Mouse (Mus musculus): Measurements from ENCODE around the gene Usp25. TPM values are rescaled to one million over a fixed set of nuclear protein-coding genes. Genes with fewer than 3 reads are reported as not detected.

The Usp25 gene
- polyA plus RNA-seq, 1 experiment from 2014 or later, result 4.1 TPM

GRCm38 (mm10) chr16:77058567-77058966, 45.1 kb downstream of the Usp25 start:
- Histone ChIP-seq H3K9ac (ENCODE audit: low read depth, low read length) (no peak overlapping the region), H3K4me2 (ENCODE audit: low read depth, low read length) (no peak overlapping the region), H3K36me3 (ENCODE audit: control insufficient read depth, insufficient read depth, low read length) (no peaks in the 10 kb centered on the region), H3K27ac (ENCODE audit: low read length) (no peak overlapping the region), H3K9me3 (ENCODE audit: control insufficient read depth, low read length) (no peaks in the 10 kb centered on the region), H3K27me3 (replicated peaks; ENCODE audit: control insufficient read depth, insufficient read depth, low read length) (no peaks in the 10 kb centered on the region), H3K4me3 (ENCODE audit: low read length) (no peak overlapping the region), H3K4me1 (ENCODE audit: control insufficient read depth, insufficient read depth, low read length) (no peaks in the 10 kb centered on the region)
- WGBS, result 83% methylated on average over 6 of the region's 6 CpGs
- ATAC-seq, result no peak

- Histone ChIP-seq H3K4me1 (ENCODE audit: control insufficient read depth, insufficient read depth, low read length) (no peaks in the 10 kb centered on the region), H3K27me3 (replicated peaks; ENCODE audit: control insufficient read depth, insufficient read depth, low read length) (no peaks in the 10 kb centered on the region), H3K9ac (ENCODE audit: low read depth, low read length) (no peak overlapping the region), H3K36me3 (ENCODE audit: control insufficient read depth, insufficient read depth, low read length) (no peaks in the 10 kb centered on the region), H3K27ac (ENCODE audit: low read length) (no peak overlapping the region), H3K9me3 (ENCODE audit: control insufficient read depth, low read length) (no peaks in the 10 kb centered on the region), H3K4me3 (ENCODE audit: low read length) (no peak overlapping the region), H3K4me2 (ENCODE audit: low read depth, low read length) (no peak overlapping the region)
- WGBS, result 80% methylated on average over 8 of the region's 8 CpGs
- ATAC-seq, result no peak
These were observed 46.7 kb downstream of the Usp25 start for GRCm38 (mm10) chr16:77060166-77060565.

- no peak for ATAC-seq
- WGBS, result 97% methylated on average over 1 of the region's 1 CpGs
These were observed 50.4 kb downstream of the Usp25 start for GRCm38 (mm10) chr16:77063916-77064315.

GRCm38 (mm10) chr16:77076954-77077735, 63.6 kb downstream of the Usp25 start:
- H3K27ac ChIP-seq (ENCODE audit: low read length), result no peak overlapping the region
- H3K4me1 ChIP-seq (ENCODE audit: control insufficient read depth, insufficient read depth, low read length), result no peaks in the 10 kb centered on the region
- H3K4me2 ChIP-seq (ENCODE audit: low read depth, low read length), result no peak overlapping the region
- peaks cover 14% of the 10 kb centered on the region for H3K36me3 ChIP-seq (ENCODE audit: control insufficient read depth, insufficient read depth, low read length)
- no peaks in the 10 kb centered on the region for H3K27me3 ChIP-seq (replicated peaks; ENCODE audit: control insufficient read depth, insufficient read depth, low read length)
- H3K9me3 ChIP-seq (ENCODE audit: control insufficient read depth, low read length), result no peaks in the 10 kb centered on the region
- 77% methylated on average over 15 of the region's 15 CpGs for WGBS
- no peak for ATAC-seq
- no peak overlapping the region for H3K4me3 ChIP-seq (ENCODE audit: low read length)
- no peak overlapping the region for H3K9ac ChIP-seq (ENCODE audit: low read depth, low read length)

More at GRCm38 (mm10) chr16:77063916-77064315, 50.4 kb downstream of the Usp25 start:
- H3K4me3 ChIP-seq (ENCODE audit: low read length), result no peak overlapping the region
- no peak overlapping the region for H3K4me2 ChIP-seq (ENCODE audit: low read depth, low read length)
- H3K27me3 ChIP-seq (replicated peaks; ENCODE audit: control insufficient read depth, insufficient read depth, low read length), result no peaks in the 10 kb centered on the region
- no peaks in the 10 kb centered on the region for H3K4me1 ChIP-seq (ENCODE audit: control insufficient read depth, insufficient read depth, low read length)
- no peaks in the 10 kb centered on the region for H3K36me3 ChIP-seq (ENCODE audit: control insufficient read depth, insufficient read depth, low read length)
- no peak overlapping the region for H3K9ac ChIP-seq (ENCODE audit: low read depth, low read length)
- no peaks in the 10 kb centered on the region for H3K9me3 ChIP-seq (ENCODE audit: control insufficient read depth, low read length)
- H3K27ac ChIP-seq (ENCODE audit: low read length), result no peak overlapping the region

GRCm38 (mm10) chr16:77077736-77078005, 64.2 kb downstream of the Usp25 start:
- Histone ChIP-seq H3K4me3 (ENCODE audit: low read length) (no peak overlapping the region), H3K36me3 (ENCODE audit: control insufficient read depth, insufficient read depth, low read length) (peaks cover 14% of the 10 kb centered on the region), H3K27me3 (replicated peaks; ENCODE audit: control insufficient read depth, insufficient read depth, low read length) (no peaks in the 10 kb centered on the region), H3K4me1 (ENCODE audit: control insufficient read depth, insufficient read depth, low read length) (no peaks in the 10 kb centered on the region), H3K9me3 (ENCODE audit: control insufficient read depth, low read length) (no peaks in the 10 kb centered on the region), H3K9ac (ENCODE audit: low read depth, low read length) (no peak overlapping the region), H3K27ac (ENCODE audit: low read length) (no peak overlapping the region), H3K4me2 (ENCODE audit: low read depth, low read length) (no peak overlapping the region)
- WGBS, result 90% methylated on average over 2 of the region's 2 CpGs
- ATAC-seq, result no peak

GRCm38 (mm10) chr16:77084071-77084470, 70.6 kb downstream of the Usp25 start:
- ATAC-seq, result no peak
- 78% methylated on average over 2 of the region's 2 CpGs for WGBS
- Histone ChIP-seq H3K27me3 (replicated peaks; ENCODE audit: control insufficient read depth, insufficient read depth, low read length) (no peaks in the 10 kb centered on the region), H3K9ac (ENCODE audit: low read depth, low read length) (no peak overlapping the region), H3K4me3 (ENCODE audit: low read length) (no peak overlapping the region), H3K9me3 (ENCODE audit: control insufficient read depth, low read length) (no peaks in the 10 kb centered on the region), H3K4me2 (ENCODE audit: low read depth, low read length) (no peak overlapping the region), H3K36me3 (ENCODE audit: control insufficient read depth, insufficient read depth, low read length) (peaks cover 5% of the 10 kb centered on the region), H3K4me1 (ENCODE audit: control insufficient read depth, insufficient read depth, low read length) (no peaks in the 10 kb centered on the region), H3K27ac (ENCODE audit: low read length) (no peak overlapping the region)

- H3K4me1 ChIP-seq (ENCODE audit: control insufficient read depth, insufficient read depth, low read length), result no peaks in the 10 kb centered on the region
- WGBS, result 85% methylated on average over 3 of the region's 3 CpGs
- no peak overlapping the region for H3K9ac ChIP-seq (ENCODE audit: low read depth, low read length)
- H3K27ac ChIP-seq (ENCODE audit: low read length), result no peak overlapping the region
- no peak overlapping the region for H3K4me3 ChIP-seq (ENCODE audit: low read length)
- H3K4me2 ChIP-seq (ENCODE audit: low read depth, low read length), result no peak overlapping the region
- no peaks in the 10 kb centered on the region for H3K9me3 ChIP-seq (ENCODE audit: control insufficient read depth, low read length)
- ATAC-seq, result no peak
- H3K36me3 ChIP-seq (ENCODE audit: control insufficient read depth, insufficient read depth, low read length), result no peaks in the 10 kb centered on the region
- H3K27me3 ChIP-seq (replicated peaks; ENCODE audit: control insufficient read depth, insufficient read depth, low read length), result no peaks in the 10 kb centered on the region
These were observed 76.3 kb downstream of the Usp25 start for GRCm38 (mm10) chr16:77089806-77090205.

- H3K9ac ChIP-seq (ENCODE audit: low read depth, low read length), result no peak overlapping the region
- H3K27ac ChIP-seq (ENCODE audit: low read length), result no peak overlapping the region
- no peaks in the 10 kb centered on the region for H3K9me3 ChIP-seq (ENCODE audit: control insufficient read depth, low read length)
- H3K4me1 ChIP-seq (ENCODE audit: control insufficient read depth, insufficient read depth, low read length), result no peaks in the 10 kb centered on the region
- no peak overlapping the region for H3K4me2 ChIP-seq (ENCODE audit: low read depth, low read length)
- H3K4me3 ChIP-seq (ENCODE audit: low read length), result no peak overlapping the region
- no peaks in the 10 kb centered on the region for H3K27me3 ChIP-seq (replicated peaks; ENCODE audit: control insufficient read depth, insufficient read depth, low read length)
- 75% methylated on average over 9 of the region's 9 CpGs for WGBS
- no peaks in the 10 kb centered on the region for H3K36me3 ChIP-seq (ENCODE audit: control insufficient read depth, insufficient read depth, low read length)
- no peak for ATAC-seq
These were observed 80.0 kb downstream of the Usp25 start for GRCm38 (mm10) chr16:77093526-77093925.

- H3K9me3 ChIP-seq (ENCODE audit: control insufficient read depth, low read length), result no peaks in the 10 kb centered on the region
- H3K36me3 ChIP-seq (ENCODE audit: control insufficient read depth, insufficient read depth, low read length), result no peaks in the 10 kb centered on the region
- H3K27ac ChIP-seq (ENCODE audit: low read length), result no peak overlapping the region
- WGBS, result 77% methylated on average over 7 of the region's 7 CpGs
- no peaks in the 10 kb centered on the region for H3K4me1 ChIP-seq (ENCODE audit: control insufficient read depth, insufficient read depth, low read length)
- no peak overlapping the region for H3K4me3 ChIP-seq (ENCODE audit: low read length)
- H3K27me3 ChIP-seq (replicated peaks; ENCODE audit: control insufficient read depth, insufficient read depth, low read length), result no peaks in the 10 kb centered on the region
- no peak overlapping the region for H3K9ac ChIP-seq (ENCODE audit: low read depth, low read length)
- H3K4me2 ChIP-seq (ENCODE audit: low read depth, low read length), result no peak overlapping the region
- no peak for ATAC-seq
These were observed 81.6 kb downstream of the Usp25 start for GRCm38 (mm10) chr16:77095017-77095551.
